Mouse (Mus musculus): Measurements from ENCODE around the gene Cd101.
A peak's percentile ranks its signal among the peaks of the same experiment; 100 is the strongest.

Gene Cd101

DNA sequence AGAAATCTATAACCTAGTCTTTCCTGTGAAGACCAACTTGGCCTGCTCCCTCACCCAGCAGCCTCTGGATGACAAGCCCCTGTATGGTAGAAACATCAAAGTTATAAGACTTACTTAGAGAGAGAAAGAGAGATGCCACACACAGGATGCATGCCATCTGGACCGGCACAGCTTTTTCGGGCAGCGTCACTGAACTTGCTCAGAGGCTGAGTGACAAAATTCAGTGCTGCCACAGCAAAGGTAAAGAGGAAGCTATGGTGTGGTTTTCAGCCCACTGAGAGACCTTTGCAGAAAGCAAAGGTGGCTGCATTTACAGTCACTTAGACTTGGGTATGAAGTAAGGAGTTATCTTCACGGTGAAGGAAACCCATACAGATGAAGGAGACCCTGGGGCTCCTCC lies at the start of gene Cd101:
Gene Cd101 (minus strand): TSS at position 218 of the 400 bp plus-strand sequence.
- no peak for DNase-seq (ENCODE audit: low read depth)

DNA sequence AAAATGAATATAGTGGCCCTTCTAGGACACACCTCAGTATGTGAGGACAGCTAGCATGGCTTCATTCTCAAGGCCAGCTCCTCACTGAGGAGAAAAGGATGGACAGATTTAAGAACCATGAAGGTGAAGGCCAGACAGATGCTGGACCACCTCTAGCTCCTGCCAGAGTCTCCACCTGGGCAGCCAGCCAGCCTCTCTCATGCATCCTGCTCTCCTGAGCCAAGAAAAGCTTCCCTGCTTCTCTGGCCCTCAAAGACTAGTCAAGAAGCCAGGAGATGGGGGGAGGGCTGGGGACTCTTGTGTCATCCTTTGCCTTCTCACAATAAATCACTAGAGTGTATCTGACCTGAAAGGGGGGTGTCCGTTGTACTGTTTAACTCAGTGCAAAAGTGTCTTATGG lies 49.0 kb upstream of the Cd101 start:
- DNase-seq (ENCODE audit: low read depth), result peak; percentile 74

DNA sequence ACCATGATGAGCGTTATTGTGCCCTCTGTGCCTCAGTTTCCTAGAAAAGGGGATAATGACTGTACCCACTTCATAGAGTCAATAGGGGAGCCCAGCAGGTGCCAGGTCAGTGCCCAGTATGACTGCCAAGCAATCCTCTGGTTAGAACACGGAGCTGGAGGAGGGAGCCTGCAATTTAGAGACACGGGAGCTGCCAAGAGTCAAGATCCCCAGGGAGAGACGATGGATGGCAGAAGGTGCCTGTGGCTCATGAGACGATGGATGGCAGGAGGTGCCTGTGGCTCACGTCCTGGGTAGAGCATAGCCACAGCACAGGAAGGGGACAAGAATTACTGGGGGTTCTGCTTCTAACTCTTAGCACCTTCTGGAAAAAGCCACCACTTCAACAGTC lies 48.3 kb upstream of the Cd101 start:
- no peak for DNase-seq (ENCODE audit: low read depth)

DNA sequence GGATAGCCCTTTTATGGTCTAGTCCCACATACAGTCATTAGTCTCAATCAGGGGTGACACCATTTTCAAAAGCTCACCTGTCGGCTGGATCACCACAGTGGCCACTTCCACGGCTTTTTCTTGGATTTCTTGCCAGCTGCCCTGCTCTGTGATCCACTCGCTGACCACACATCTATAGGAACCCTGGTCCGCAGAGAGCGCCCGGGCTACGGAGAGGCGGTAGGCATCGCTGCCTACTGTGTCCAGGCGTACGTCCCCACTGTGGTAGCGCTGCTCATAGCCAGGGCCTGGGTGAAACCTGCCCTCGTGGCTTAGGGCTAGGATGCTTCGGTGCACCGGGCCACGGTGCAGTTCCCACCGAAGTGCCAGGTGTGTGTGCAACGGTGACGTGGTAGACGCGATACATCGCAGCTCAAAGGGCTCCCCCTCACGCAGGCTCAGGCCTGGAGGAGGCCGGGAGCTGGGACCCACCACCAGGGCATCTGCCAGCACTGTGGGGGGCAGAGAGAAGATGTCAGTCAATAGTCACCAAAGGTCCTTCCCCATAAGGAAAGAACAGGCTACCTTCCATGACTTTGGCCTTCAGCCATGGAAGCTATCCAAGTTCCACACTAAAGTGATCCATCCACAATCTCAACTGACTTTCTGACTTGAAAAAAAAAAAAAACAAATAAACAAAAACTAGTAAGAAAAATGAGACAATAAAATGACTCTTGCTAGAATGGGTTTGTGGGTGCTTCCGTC lies 47.8 kb upstream of the Cd101 start:
- DNase-seq (ENCODE audit: low read depth), result no peak

DNA sequence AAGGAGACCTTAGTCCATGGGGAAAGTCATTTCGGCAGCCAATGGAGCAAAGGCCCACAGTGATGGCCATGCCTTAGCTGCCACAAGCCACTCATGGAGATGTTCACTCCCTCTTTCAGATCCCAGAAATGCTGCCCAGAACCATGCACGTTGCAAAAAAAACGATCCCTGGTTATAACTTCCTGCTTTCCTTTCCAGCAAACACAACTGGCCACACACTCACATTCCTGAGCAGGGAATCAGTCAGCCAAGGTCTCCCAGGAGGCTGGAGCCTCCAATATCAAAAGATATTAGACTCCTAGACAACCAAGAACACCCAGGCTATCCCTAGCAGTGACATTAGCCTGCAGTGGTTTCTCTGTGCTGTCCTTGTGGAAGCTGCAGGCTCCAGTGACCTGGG lies 46.5 kb upstream of the Cd101 start:
- peak; percentile 68 for DNase-seq (ENCODE audit: low read depth)

DNA sequence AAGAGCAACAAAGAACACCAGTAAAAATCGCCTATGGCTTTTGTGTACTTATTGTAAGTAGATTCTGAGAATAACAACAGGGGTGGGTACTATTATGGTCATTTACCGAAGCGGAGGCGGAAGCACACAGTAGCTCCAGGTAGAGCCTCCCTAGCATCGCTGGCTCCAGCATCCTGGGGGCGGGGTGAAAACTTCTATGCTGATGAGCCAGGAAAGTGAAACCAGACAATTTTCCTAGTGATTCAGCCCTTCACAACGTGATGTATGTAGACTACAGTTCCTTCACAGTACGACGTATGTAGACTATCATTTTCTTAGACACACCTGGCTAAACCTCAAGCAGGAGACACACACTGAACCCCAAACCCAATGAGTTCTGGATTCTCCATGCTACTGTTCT lies 44.0 kb upstream of the Cd101 start:
- DNase-seq (ENCODE audit: low read depth), result peak; percentile 44

DNA sequence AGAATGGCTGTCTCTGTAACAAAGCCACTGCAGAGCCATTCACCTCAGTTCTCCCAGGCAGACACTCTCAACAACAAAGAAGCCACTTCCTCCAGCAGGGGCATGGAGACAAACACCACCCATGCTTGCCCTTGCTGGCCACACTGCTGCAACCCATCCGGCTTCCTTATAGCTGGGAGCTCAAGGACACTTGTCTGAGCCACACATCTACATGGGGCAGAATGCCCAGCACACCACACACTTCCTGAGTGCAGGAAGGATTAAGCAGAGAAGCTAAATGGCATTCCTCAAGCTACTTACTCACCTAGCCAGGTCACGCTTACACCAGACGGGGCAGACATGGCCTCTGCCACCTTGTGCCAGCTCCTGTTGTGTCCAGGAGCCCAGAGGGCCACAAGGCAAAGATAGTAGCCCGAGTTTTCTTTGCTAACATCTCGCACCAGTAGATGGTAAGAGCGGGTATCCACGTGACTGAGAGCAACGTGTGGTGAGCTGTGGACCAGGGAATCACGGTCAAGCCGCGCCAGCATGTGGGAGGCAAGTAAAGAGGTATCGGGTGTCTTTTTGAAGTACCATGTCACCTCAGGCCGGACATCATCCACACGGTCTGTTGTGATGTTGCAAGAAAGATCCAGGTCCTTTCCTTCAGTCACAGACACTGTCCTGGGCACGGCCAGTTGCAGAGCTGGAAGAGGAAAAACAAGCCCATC lies 43.3 kb upstream of the Cd101 start:
- DNase-seq (ENCODE audit: low read depth), result no peak

DNA sequence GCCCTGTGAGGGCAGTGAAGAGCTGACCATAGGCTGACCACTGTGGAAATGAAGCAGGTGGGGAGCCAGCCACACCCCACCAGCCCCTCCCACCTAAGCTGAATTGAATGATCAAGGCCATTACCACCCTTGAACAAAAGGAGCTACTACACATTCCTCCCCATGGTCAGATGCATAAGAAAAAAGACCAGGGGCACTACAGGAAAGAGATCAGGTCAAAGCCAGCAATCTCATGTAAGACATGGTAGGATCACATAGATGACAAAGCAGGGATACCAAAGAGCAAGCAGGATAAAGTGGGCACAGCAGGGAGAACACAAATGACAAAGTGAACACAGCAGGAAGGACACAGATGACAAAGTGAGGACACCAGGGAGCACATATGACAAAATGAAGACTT lies 42.2 kb upstream of the Cd101 start:
- DNase-seq (ENCODE audit: low read depth), result no peak

DNA sequence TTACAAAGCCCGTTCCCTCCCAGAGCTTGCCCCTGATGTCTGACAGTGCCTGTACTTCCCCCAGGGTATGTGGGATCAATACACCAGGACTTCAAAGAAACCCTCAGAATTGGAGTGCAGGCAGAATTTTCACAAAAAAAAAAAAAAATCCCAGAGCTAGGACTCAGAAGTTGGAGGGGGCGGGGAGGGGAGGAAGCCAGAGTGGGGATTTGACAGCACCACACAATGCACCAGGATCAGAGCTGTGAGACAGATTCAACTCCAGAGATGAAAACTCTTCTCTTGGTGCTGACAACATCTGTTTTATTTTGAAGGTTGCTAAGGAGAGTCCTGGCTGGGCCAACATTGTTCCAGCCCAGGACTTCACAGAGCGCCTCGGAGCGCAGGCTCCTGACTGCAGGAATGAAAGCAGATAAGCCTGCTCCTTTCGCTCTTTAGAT lies 41.5 kb upstream of the Cd101 start:
- peak; percentile 63 for DNase-seq (ENCODE audit: low read depth)

DNA sequence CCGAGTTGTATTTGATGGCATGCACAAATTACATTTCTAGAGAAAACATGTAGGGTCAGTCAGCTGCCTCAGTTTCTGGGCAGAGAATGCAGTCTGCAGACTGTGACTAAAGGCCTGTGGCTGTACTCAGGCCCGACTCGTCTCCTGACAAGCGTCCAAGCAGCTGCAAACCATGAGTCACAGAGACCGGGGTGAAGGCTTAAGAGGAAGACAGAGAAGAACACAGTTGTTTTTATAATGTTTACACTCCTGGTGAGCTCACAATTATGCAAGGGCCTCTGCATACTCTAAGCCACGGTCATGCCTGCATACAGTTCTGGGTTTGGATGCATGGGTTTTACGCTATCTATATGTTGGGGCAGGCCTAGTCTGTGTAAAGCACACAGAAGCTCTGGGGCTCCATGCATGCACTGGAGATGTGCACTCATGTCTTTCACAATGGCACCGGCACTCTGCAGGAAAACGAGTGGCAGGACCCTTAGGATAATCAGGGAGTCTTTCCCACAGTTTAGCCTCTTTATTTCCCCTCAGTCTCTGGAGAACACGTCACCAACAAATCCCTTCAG lies 41.0 kb upstream of the Cd101 start:
- peak; percentile 94 for DNase-seq (ENCODE audit: low read depth)

DNA sequence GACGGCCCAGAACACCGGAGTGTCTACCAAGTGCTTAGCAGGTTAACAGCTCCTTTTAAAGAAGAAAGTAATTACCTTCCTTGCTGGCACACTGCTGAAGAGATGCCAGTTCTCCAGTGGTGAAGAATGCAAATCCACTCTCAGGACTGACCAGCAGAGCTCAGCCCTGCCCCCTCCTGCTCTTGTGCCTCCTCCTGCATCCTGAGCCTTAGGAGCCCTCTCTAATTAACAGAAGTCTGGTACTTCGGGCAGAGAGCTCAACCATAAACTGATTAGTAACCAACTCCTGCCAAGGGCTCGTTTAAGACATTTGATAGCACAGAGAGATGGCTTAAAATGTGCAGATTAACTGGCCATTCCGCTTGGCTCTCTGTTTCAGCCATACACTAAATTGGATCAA lies 39.3 kb upstream of the Cd101 start:
- DNase-seq (ENCODE audit: low read depth), result no peak

DNA sequence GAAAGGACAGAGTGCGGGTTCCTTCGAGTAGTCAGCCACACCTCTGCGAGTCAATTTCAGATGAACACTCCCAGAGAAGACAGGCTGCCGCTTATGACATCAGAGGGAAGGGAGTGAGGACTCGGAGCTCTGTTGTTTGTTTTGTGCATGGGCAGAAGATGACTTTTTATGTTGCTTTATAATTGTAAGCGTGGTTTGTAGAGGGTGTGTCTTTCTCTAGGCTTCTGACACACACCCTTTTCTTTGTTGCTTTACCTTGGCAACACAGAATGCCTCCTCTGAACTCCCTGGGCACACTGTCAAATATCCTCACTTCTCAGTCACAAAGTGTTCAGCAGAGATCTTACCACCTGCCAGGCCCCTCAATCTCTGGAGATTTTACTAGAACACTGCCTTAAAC lies 36.8 kb upstream of the Cd101 start:
- peak; percentile 50 for DNase-seq (ENCODE audit: low read depth)

DNA sequence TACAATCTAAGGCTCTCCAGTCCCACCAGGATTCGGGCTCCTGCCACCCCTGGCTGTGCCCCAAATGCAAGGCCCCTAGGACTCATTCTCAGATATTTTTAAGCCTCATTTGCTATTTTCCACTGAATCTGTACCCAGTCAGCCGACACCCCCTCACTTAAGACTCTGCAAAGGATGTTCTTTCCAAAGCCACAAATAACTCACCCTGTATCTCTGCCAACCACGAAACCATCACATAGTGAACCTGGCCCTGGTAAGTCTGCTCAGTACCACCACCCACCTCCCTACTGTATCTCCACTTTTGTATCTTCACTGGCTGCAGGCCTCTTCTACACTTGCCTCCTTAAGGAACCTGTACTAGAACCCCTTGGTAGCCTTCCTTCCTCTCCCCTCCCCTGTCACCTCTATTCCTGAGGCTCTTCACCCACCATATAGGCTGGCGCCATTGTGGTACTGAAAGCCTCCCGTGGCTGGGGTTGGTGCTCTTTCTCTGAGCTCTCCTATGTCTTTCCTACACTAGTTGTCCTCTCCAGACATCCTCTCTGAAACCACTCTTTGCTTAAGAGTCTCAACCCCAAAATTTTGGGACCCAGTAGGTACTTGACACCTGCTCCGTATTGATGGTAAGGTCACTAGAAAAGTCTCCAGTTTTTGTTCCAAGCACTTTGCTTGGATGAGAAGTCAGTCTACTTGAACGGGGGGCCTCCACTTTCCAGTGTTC lies 32.7 kb upstream of the Cd101 start:
- DNase-seq (ENCODE audit: low read depth), result no peak

DNA sequence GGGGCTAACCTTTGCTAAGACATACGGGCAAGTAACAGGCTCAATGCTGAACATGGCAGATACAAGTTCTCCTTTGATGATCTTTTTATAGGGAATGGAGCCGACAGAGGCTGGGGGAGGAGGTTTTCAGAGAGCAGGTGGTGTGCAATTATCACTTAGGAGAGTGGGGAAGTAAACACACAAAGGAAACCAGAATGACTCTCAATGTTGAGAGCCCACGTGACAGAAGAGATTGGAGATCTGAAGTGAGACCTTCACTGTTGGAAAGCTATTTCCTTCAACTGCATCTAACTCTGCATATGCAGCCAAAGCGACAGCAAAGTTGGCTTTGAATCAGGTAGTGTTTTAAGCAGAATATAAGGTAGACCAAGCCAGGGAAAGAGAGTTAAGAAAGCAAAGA lies 29.9 kb upstream of the Cd101 start:
- no peak for DNase-seq (ENCODE audit: low read depth)

DNA sequence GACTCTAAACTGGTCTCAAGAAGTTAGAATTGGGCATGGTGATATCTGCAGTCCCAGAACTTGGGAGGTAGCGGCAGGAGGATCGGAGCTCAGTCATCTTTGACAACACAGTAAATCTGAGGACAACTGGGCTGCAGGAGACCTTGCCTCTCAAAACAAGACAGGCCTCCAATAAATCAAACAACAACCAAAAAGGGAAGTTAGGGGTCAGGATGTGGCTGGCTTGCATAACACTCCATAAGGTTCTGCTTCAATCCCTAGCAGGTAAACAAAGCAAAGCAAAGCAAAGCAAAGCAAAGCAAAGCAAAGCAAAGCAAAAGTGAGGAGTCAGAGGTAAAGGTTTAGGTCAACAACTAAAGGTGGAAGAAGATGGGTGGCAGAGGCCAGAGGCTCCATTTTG lies 28.8 kb upstream of the Cd101 start:
- DNase-seq (ENCODE audit: low read depth), result no peak

DNA sequence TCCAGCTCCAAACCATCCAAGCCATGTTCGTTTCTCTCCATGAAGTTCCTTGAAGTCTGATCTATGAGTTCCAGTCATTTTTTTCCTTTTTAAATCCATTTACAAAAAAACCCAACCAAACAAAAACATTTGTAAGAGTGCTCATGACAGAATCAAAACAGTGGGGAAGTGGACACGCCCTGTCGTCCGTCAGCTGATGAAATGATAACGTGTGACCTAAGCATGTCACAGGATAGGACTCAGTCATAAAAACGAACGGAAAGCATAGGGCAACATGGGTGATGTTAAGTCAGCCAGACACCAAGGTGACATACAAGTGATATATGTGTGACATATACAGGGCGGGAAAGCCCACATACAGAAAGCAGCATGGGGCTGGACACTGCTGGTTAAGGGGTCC lies 25.9 kb upstream of the Cd101 start:
- no peak for DNase-seq (ENCODE audit: low read depth)

DNA sequence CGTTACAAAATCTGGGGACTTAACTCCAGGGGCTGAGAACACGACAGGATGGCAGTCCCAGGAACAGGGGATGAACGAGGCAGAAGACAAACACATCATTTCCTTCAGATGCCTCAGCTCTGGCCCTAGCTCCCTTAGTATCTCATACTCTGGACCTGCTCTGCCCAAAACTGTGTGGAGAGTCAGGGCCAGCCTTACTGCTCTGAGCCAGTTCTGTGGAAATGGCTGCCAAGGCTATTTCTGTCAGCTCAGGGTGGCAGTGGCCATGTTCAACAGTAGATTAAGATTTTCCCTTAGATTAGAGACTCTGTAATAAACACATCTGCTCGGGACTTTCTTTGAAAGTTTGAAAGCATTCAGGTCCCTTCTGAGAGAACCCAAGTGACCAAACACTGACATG lies 22.2 kb upstream of the Cd101 start:
- no peak for DNase-seq (ENCODE audit: low read depth)

DNA sequence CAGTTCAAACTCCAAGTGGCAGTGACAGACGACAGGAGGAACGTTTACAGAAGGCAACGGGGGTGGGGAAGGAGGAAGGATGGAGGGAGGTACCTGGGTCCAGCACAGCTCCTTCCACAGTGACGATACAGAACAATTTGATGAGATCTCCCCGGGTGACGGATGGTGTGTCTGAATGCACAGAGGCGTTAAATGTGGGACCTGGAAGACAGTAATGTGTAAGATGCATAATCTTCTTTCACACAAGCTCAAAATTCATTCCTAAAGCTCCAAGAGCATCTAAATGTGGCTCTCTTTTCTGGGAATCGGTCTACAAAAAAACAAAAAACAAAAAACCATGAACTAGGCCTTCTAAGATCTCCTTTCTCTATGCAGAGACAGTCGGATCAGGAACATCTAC lies 20.6 kb upstream of the Cd101 start:
- DNase-seq (ENCODE audit: low read depth), result no peak

DNA sequence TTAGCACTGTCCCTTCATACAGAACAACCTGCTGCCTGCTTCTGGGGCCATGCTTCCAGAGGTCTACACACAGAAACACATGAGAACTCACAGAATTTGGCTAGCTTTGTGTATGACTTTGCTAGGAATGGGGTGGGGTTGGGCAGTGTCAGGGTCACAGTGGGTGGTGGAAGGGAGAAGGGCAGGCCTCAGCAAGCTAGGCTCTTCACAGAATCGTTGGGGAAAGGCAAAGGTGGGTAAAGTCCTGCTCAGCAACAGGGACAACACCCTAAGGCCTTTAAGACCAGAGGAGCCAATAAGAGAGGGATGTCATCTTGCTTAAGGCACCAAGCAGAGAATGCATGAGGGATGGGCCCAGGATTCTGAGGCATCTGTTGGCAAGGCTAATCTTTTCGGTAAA lies 19.4 kb upstream of the Cd101 start:
- DNase-seq (ENCODE audit: low read depth), result no peak

DNA sequence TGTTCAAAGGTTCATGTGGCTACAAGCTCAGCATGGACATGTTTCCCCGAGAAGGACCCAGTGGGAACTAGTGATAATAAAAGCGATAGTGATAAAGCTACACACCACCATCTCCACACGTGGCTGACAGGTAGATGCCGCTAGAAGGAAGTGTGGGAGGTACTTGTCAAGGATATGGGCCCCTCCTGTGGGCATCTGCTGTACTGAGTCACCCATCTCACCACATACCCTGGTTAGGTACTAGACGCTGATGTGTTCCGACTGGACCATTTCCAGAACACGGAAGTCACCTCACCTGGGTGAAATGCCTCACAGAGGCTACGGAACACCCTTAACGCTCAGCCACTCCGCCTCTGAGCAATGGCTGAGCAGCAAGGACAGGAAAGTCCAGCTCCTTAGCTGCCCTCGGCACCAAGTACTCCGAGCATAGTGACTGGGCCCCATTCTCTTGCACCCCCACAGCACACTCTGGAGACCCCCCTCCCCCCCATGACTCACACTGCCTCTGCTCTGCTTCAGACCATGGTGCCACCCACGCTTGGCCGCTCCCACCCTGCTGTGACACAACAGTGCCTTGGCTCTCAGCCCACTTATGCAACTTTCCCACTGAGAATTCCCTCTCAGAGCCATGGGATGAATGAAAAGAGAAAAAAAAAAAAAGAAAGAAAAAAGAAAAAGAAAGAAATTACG lies 18.4 kb upstream of the Cd101 start:
- peak; percentile 93 for DNase-seq (ENCODE audit: low read depth)

DNA sequence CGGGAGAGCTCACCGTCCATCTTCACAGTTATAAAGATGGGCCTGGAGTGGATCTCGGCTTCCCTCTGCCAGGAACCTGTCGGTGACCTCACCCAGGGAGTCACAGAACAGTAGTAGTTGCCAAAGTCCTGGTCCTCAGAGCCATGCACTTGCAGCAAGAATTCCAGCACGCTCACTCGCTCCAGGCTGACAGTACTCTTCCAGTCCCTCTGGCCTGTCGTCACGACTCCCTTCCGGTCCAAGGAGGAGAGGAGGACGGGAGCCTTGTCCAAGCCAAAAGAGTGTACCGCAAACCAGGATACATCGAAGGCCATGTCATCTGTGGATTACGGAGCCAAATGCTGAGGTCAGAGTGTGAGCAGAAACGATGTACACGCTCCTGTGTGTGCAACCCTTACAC lies 16.1 kb upstream of the Cd101 start:
- no peak for DNase-seq (ENCODE audit: low read depth)

DNA sequence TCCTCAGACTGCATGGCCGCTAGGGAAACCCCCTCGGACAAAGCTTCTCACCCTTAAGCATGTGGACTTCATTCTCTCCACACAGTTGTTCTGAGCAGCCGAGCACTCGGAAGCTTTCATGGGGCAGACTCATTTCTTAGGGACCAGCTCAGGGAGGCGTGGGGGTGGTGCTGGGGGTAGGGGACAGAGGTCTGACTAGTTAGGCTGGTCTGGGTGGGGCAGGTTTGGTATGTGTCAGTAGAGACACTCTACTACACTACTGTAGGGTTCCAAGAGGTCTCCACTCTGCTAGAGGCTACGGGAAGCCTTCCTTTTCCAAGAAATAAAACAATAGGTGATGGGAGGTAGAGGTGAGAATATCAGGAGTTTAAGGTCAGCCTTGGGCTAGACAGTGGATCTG lies 15.3 kb upstream of the Cd101 start:
- DNase-seq (ENCODE audit: low read depth), result no peak

Data from NIH3T3 (cell line).